Mouse (Mus musculus) thymus, adult 2 months (tissue): ENCODE measurements around the gene Agap3.

Experiments
- CTCF ChIP-seq: fragments of 200-500 bp; IDR thresholded peaks from 2 replicates; pipeline ENCODE4 v1.5.1; 2012; ENCODE audit warnings: mild to moderate bottlenecking, control low read depth, low read length, moderate library complexity, borderline replicate concordance; ENCODE audit not compliant: control insufficient read depth, poor library complexity, insufficient read depth; ENCODE audit errors: extremely low read depth
- POLR2A ChIP-seq: fragments of 200-500 bp; IDR thresholded peaks from 2 replicates; pipeline ENCODE4 v1.6.1; 2012; ENCODE audit warnings: mild to moderate bottlenecking, low read length, control low read depth, moderate library complexity; ENCODE audit not compliant: control insufficient read depth, poor library complexity, insufficient read depth; ENCODE audit errors: extremely low read depth

DNA sequence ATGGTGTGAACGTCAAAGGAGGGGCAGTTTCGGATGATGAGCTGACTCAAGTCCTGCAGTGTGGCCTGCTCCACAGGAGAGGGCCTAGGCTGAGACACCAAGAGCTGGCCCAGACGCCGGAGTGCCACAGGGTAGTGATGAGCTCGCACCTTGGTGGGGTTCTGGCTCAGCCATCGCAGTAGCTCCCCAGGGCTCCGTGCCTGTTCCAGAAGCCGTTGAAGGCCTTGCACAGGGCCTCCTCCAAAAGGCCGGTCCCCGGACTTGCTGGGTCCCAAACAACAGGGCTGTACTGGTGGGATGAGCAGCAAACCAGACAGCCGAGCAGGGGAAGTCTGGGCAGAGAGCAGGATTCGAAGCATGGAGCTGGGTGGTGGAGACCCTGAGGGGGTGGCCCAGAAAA is 8.1 kb upstream of the Agap3 start:
- TF ChIP-seq POLR2A (no peak), CTCF (no peak)
